Comparison of ENCODE assay signal across 27 mouse cellular contexts in the genomic region with DNA sequence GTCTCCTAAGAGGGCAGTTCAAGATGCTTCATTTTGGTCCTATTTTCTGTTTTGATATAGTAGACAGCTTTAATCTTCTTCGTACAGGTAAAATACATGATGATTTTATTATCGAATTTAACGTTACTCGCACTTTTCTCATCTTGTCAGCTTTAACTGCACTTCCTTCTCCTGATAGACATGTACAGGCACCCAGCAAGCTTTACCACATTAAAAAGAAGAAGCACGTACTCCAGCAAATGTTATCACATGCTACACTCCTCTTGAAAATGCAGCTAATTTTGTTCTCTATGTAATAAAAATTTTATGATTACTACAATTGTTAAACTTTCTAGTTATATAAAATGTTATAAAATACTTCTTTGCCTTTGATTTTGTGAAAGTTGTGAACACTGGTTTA.
"Had no signal": no experiment of that assay in that cellular context is flagged by ENCODE, and none has a peak within 500 bp of the region (broad histone marks: within the 10 kb centered on the region; RNA-seq: fewer than 3 reads in every experiment).

No protein-coding gene starts in this region.

- H3K9me3 ChIP-seq: embryonic facial prominence, embryonic 10.5 days; embryonic facial prominence, embryonic 12.5 days; embryonic facial prominence, embryonic 13.5 days; embryonic facial prominence, embryonic 15.5 days; forebrain, embryonic 10.5 days; forebrain, embryonic 12.5 days; forebrain, embryonic 13.5 days; forebrain, embryonic 15.5 days; heart, embryonic 10.5 days had no signal

- H3K4me2 ChIP-seq: embryonic facial prominence, embryonic 12.5 days; embryonic facial prominence, embryonic 13.5 days; embryonic facial prominence, embryonic 15.5 days; forebrain, embryonic 12.5 days; forebrain, embryonic 13.5 days; forebrain, embryonic 15.5 days had no signal

- H3K27ac ChIP-seq: embryonic facial prominence, embryonic 10.5 days; embryonic facial prominence, embryonic 12.5 days; embryonic facial prominence, embryonic 13.5 days; embryonic facial prominence, embryonic 15.5 days; forebrain, embryonic 10.5 days; forebrain, embryonic 12.5 days; forebrain, embryonic 13.5 days; forebrain, embryonic 15.5 days; gastrocnemius, adult 2 months; heart, adult 2 months; heart, embryonic 10.5 days had no signal

- H3K4me1 ChIP-seq: embryonic facial prominence, embryonic 10.5 days; embryonic facial prominence, embryonic 12.5 days; embryonic facial prominence, embryonic 13.5 days; embryonic facial prominence, embryonic 15.5 days; forebrain, embryonic 10.5 days; forebrain, embryonic 12.5 days; forebrain, embryonic 13.5 days; forebrain, embryonic 15.5 days; heart, embryonic 10.5 days had no signal

- H3K36me3 ChIP-seq: embryonic facial prominence, embryonic 10.5 days; embryonic facial prominence, embryonic 12.5 days; embryonic facial prominence, embryonic 13.5 days; embryonic facial prominence, embryonic 15.5 days; forebrain, embryonic 10.5 days; forebrain, embryonic 12.5 days; forebrain, embryonic 15.5 days; heart, embryonic 10.5 days had no signal

- H3K4me3 ChIP-seq: embryonic facial prominence, embryonic 10.5 days; embryonic facial prominence, embryonic 12.5 days; embryonic facial prominence, embryonic 13.5 days; embryonic facial prominence, embryonic 15.5 days; erythroblast, embryonic 14.5 days; forebrain, embryonic 10.5 days; forebrain, embryonic 12.5 days; forebrain, embryonic 13.5 days; forebrain, embryonic 15.5 days; gastrocnemius, adult 2 months; heart, adult 2 months; heart, embryonic 10.5 days had no signal

- DNase-seq: cerebellum, adult 9-11 months; cerebellum, postnatal 10 days; cerebellum, postnatal 14 days; cerebellum, postnatal 25 days; cerebellum, postnatal 36 days; embryo, embryonic 11 days; forebrain, postnatal 0 days; gastrocnemius, adult 2 months; gastrocnemius, postnatal 10 days; gastrocnemius, postnatal 14 days; gastrocnemius, postnatal 25 days; gastrocnemius, postnatal 36 days; heart, adult 11 months; heart, adult 18-20 months; heart, adult 2 months had no signal

- ATAC-seq: forebrain, embryonic 13.5 days; forebrain, embryonic 14.5 days; forebrain, embryonic 15.5 days; forebrain, embryonic 16.5 days; forebrain, postnatal 0 days had no signal

- H3K27me3 ChIP-seq: embryonic facial prominence, embryonic 12.5 days; embryonic facial prominence, embryonic 13.5 days; embryonic facial prominence, embryonic 15.5 days; forebrain, embryonic 12.5 days; forebrain, embryonic 13.5 days; forebrain, embryonic 15.5 days had no signal

- H3K9ac ChIP-seq: embryonic facial prominence, embryonic 12.5 days; embryonic facial prominence, embryonic 13.5 days; embryonic facial prominence, embryonic 15.5 days; forebrain, embryonic 12.5 days; forebrain, embryonic 13.5 days; forebrain, embryonic 15.5 days; forebrain, postnatal 0 days had no signal
